Mouse (Mus musculus) heart, postnatal 0 days (tissue): ENCODE measurements around the gene Dnaaf3.

Experiments used
- CTCF ChIP-seq: IDR thresholded peaks from 2 replicates; pipeline ENCODE4 v1.5.1; 2016; ENCODE audit warnings: antibody characterized with exemption, control low read depth, low read depth
- EP300 ChIP-seq: IDR thresholded peaks from 2 replicates; pipeline ENCODE4 v1.6.1; 2016; ENCODE audit warnings: antibody characterized with exemption, low read depth

DNA sequence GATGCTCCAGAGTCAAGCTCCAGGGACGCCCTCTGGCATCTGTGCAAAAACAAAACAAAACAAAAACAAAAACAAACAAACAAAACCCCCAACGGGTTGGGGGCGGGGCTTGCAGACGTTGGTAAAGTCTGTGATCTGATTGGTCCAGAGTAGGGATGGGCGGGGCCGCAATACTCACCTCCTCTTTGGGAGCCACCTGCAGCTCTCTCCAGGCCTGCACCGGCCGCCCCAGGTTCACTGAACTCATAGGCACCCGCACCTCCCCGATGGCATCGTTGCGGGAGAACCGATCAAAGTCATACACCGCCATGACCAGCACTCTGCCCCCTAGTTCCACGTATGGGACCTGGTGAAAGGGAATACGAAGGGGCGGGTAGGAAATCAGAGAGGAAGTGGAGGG, 9.8 kb upstream of the Dnaaf3 start:
- no peak for TF ChIP-seq CTCF
- no peak for TF ChIP-seq EP300
